ENCODE assay signal across 22 mouse cellular contexts in genomic region chr2:102838179-102838578, GRCm38 (mm10).
DNase-seq lines count a peak whose midpoint lies in the region; ATAC-seq lines count a peak whose summit lies in the region.
"Had no signal": no experiment of that assay in that cellular context is flagged by ENCODE, and none has a peak within 500 bp of the region (broad histone marks: within the 10 kb centered on the region; RNA-seq: fewer than 3 reads in every experiment).

No protein-coding gene starts in this region.

- no peak overlapping the region for H3K4me2 ChIP-seq in forebrain, embryonic 13.5 days
- no peak overlapping the region for H3K4me2 ChIP-seq in hindbrain, embryonic 14.5 days (replicated peaks)
- no peak overlapping the region for H3K4me2 ChIP-seq in neural tube, embryonic 13.5 days
- H3K4me2 ChIP-seq: heart, embryonic 12.5 days had no signal

- H3K27me3 ChIP-seq in forebrain, embryonic 13.5 days, result no peaks in the 10 kb centered on the region
- H3K27me3 ChIP-seq in forebrain, embryonic 10.5 days (ENCODE audit: poor library complexity, severe bottlenecking), result no peaks in the 10 kb centered on the region
- H3K27me3 ChIP-seq in hindbrain, embryonic 14.5 days (ENCODE audit: control insufficient read depth, insufficient read depth, low read length), result no peaks in the 10 kb centered on the region
- H3K27me3 ChIP-seq in hindbrain, embryonic 10.5 days (ENCODE audit: insufficient read depth, poor library complexity, severe bottlenecking), result no peaks in the 10 kb centered on the region
- H3K27me3 ChIP-seq in neural tube, embryonic 13.5 days, result no peaks in the 10 kb centered on the region
- H3K27me3 ChIP-seq: heart, embryonic 12.5 days had no signal

- no peak overlapping the region for H3K27ac ChIP-seq in forebrain, embryonic 13.5 days
- H3K27ac ChIP-seq in forebrain, embryonic 10.5 days, result no peak overlapping the region
- H3K27ac ChIP-seq in hindbrain, embryonic 14.5 days, result no peak overlapping the region
- no peak overlapping the region for H3K27ac ChIP-seq in hindbrain, embryonic 10.5 days
- 0 out of 2 replicates have a peak overlapping the region, but pooled peaks have one; percentile 10 for H3K27ac ChIP-seq in neural tube, embryonic 13.5 days (replicated peaks)
- H3K27ac ChIP-seq: kidney, postnatal 0 days had no signal

- no peaks in the 10 kb centered on the region for H3K9me3 ChIP-seq in forebrain, embryonic 13.5 days (replicated peaks)
- no peaks in the 10 kb centered on the region for H3K9me3 ChIP-seq in forebrain, embryonic 10.5 days
- H3K9me3 ChIP-seq in hindbrain, embryonic 14.5 days (ENCODE audit: control insufficient read depth, low read length), result no peaks in the 10 kb centered on the region
- H3K9me3 ChIP-seq in hindbrain, embryonic 10.5 days, result no peaks in the 10 kb centered on the region
- H3K9me3 ChIP-seq in neural tube, embryonic 13.5 days, result no peaks in the 10 kb centered on the region
- H3K9me3 ChIP-seq: heart, embryonic 12.5 days had no signal

- no peak overlapping the region for H3K4me3 ChIP-seq in forebrain, embryonic 13.5 days
- no peak overlapping the region for H3K4me3 ChIP-seq in forebrain, embryonic 10.5 days
- H3K4me3 ChIP-seq in hindbrain, embryonic 14.5 days (replicated peaks; ENCODE audit: low read length), result no peak overlapping the region
- H3K4me3 ChIP-seq in hindbrain, embryonic 10.5 days, result no peak overlapping the region
- no peak overlapping the region for H3K4me3 ChIP-seq in neural tube, embryonic 13.5 days
- H3K4me3 ChIP-seq: erythroblast, embryonic 14.5 days; heart, embryonic 12.5 days had no signal

- H3K9ac ChIP-seq in forebrain, embryonic 13.5 days, result no peak overlapping the region
- no peak overlapping the region for H3K9ac ChIP-seq in hindbrain, embryonic 14.5 days
- H3K9ac ChIP-seq in neural tube, embryonic 13.5 days, result no peak overlapping the region
- H3K9ac ChIP-seq: heart, embryonic 12.5 days had no signal

- 75% methylated on average over 7 of the region's 7 CpGs for WGBS in forebrain, embryonic 13.5 days
- 89% methylated on average over 7 of the region's 7 CpGs for WGBS in forebrain, embryonic 10.5 days
- 49% methylated on average over 7 of the region's 7 CpGs for WGBS in hindbrain, embryonic 14.5 days
- whole genome bisulfite sequencing in hindbrain, embryonic 10.5 days, result 70% methylated on average over 7 of the region's 7 CpGs
- WGBS in neural tube, embryonic 13.5 days, result 51% methylated on average over 7 of the region's 7 CpGs

- no peak for DNase-seq in forebrain, embryonic 10.5 days (ENCODE audit: extremely low spot score, low spot score)
- DNase-seq in hindbrain, embryonic 14.5 days (ENCODE audit: low spot score), result peak; percentile 32
- no peak for DNase-seq in hindbrain, embryonic 10.5 days (ENCODE audit: low spot score)
- peak; percentile 7 for DNase-seq in ZHBTc4 (ENCODE audit: low read depth, low spot score)
- DNase-seq in ovary, postnatal 14 days (ENCODE audit: low spot score), result no peak
- DNase-seq: adrenal gland, adult 8-10 months; cerebellum, adult 11-12 months; cerebellum, postnatal 25 days; heart, postnatal 36 days; liver; lung, adult 18-20 months; lung, postnatal 36 days; midbrain, embryonic 14.5 days; right cerebral cortex, postnatal 25 days had no signal

- peak; percentile 43; the same call in 1 of the 2 replicates for ATAC-seq in forebrain, embryonic 13.5 days
- peak; percentile 43; the same call in 1 of the 2 replicates for ATAC-seq in hindbrain, embryonic 14.5 days (ENCODE audit: low FRiP score)
- peak; percentile 43; the same call in 1 of the 2 replicates for ATAC-seq in neural tube, embryonic 13.5 days (ENCODE audit: low read depth)
- ATAC-seq in megakaryocyte, adult 5-6 weeks (ENCODE audit: poor library complexity, severe bottlenecking), result no peak
- ATAC-seq: CD4-positive, CD25-positive, alpha-beta regulatory T cell, adult 4 months; intestine, embryonic 16.5 days had no signal

- H3K4me1 ChIP-seq in forebrain, embryonic 13.5 days, result no peaks in the 10 kb centered on the region
- H3K4me1 ChIP-seq in forebrain, embryonic 10.5 days, result no peaks in the 10 kb centered on the region
- no peaks in the 10 kb centered on the region for H3K4me1 ChIP-seq in hindbrain, embryonic 14.5 days (replicated peaks; ENCODE audit: control insufficient read depth, insufficient read depth, low read length)
- no peaks in the 10 kb centered on the region for H3K4me1 ChIP-seq in hindbrain, embryonic 10.5 days (replicated peaks)
- no peaks in the 10 kb centered on the region for H3K4me1 ChIP-seq in neural tube, embryonic 13.5 days (replicated peaks)
- H3K4me1 ChIP-seq: heart, embryonic 12.5 days had no signal

- no peaks in the 10 kb centered on the region for H3K36me3 ChIP-seq in forebrain, embryonic 13.5 days (ENCODE audit: poor library complexity, severe bottlenecking)
- no peaks in the 10 kb centered on the region for H3K36me3 ChIP-seq in forebrain, embryonic 10.5 days (replicated peaks)
- H3K36me3 ChIP-seq in hindbrain, embryonic 14.5 days (replicated peaks; ENCODE audit: control insufficient read depth, insufficient read depth), result no peaks in the 10 kb centered on the region
- no peaks in the 10 kb centered on the region for H3K36me3 ChIP-seq in hindbrain, embryonic 10.5 days
- H3K36me3 ChIP-seq in neural tube, embryonic 13.5 days, result no peaks in the 10 kb centered on the region

Comparison
In these comparisons a context has a peak if more than half of its experiments do, and no peak if none do; other contexts are left out.
1. DNase-seq: peak in hindbrain, embryonic 14.5 days (single experiment) and ZHBTc4 (single experiment); none in forebrain, embryonic 10.5 days (single experiment), hindbrain, embryonic 10.5 days (single experiment) and ovary, postnatal 14 days (single experiment).